Mouse (Mus musculus) cerebellum, postnatal 14 days (tissue): Measurements from ENCODE around the gene Olfr96.

Experiments
- DNase-seq, 2 experiments: peaks; one replicate each; pipeline ENCODE4 v3.0.0; 2021; ENCODE audit warnings: mixed read lengths in 2 of 2

Gene Olfr96

GRCm38 (mm10) chr17:37275626-37276248, 55.8 kb downstream of the Olfr96 start:
- DNase-seq, result no peak
